Mouse (Mus musculus) MEL (cell line): ENCODE data around the gene Mad2l1bp. TPM values are rescaled to one million over a fixed set of nuclear protein-coding genes. Genes with fewer than 3 reads are reported as not detected.

Experiments used
- DNase-seq: peaks from one replicate; pipeline ENCODE4 v3.0.0; 2011; ENCODE audit warnings: low read depth, low spot score
- H3K27ac ChIP-seq: 2 replicates; pipeline ENCODE4 v1.5.1; 2012; ENCODE audit warnings: low read depth, mild to moderate bottlenecking, control low read depth, low read length, moderate library complexity; ENCODE audit not compliant: control insufficient read depth
- H3K27me3 ChIP-seq, 2 experiments: fragments of 150-350 bp in 1 of 2; sonication (generic) in 1 of 2; 2 replicates each; pipeline ENCODE4 v1.6.1; 2012; ENCODE audit warnings: low read length in 2 of 2, mild to moderate bottlenecking in 2 of 2, improper control_type of control experiment in 1 of 2, moderate library complexity in 1 of 2; ENCODE audit not compliant: insufficient read depth in 2 of 2, control insufficient read depth in 1 of 2
- H3K36me3 ChIP-seq, 2 experiments: 2 replicates each; pipeline ENCODE4 v1.6.1; 2012 to 2014; ENCODE audit warnings: low read length in 2 of 2, improper control_type of control experiment in 1 of 2, inconsistent platforms in 1 of 2, mild to moderate bottlenecking in 1 of 2; ENCODE audit not compliant: insufficient read depth in 2 of 2, control insufficient read depth in 1 of 2
- H3K4me1 ChIP-seq, 2 experiments: fragments of 150-350 bp in 1 of 2; sonication (generic) in 1 of 2; 2 replicates each; pipeline ENCODE4 v1.6.1; 2012; ENCODE audit warnings: low read length in 2 of 2, improper control_type of control experiment in 1 of 2, mild to moderate bottlenecking in 1 of 2; ENCODE audit not compliant: insufficient read depth in 2 of 2, control insufficient read depth in 1 of 2
- H3K4me3 ChIP-seq, 2 experiments: fragments of 150-350 bp in 1 of 2; sonication (generic) in 1 of 2; 2 replicates each; pipeline ENCODE4 v1.5.1; 2012; ENCODE audit warnings: low read depth in 2 of 2, low read length in 2 of 2, mild to moderate bottlenecking in 2 of 2, moderate library complexity in 2 of 2, control low read depth in 1 of 2, improper control_type of control experiment in 1 of 2; ENCODE audit not compliant: control insufficient read depth in 1 of 2, insufficient read depth in 1 of 2
- H3K79me2 ChIP-seq: 2 replicates; pipeline ENCODE4 v1.6.1; 2012; ENCODE audit warnings: mild to moderate bottlenecking, low read length, moderate library complexity; ENCODE audit not compliant: control insufficient read depth, poor library complexity, insufficient read depth
- H3K9ac ChIP-seq: 2 replicates; pipeline ENCODE4 v1.6.1; 2012; ENCODE audit warnings: low read depth, mild to moderate bottlenecking, control low read depth, low read length, moderate library complexity; ENCODE audit not compliant: control insufficient read depth, poor library complexity, severe bottlenecking
- H3K9me3 ChIP-seq: fragments of 150-350 bp; sonication (generic); replicated peaks from 2 replicates; pipeline ENCODE4 v1.6.1; 2012; ENCODE audit warnings: mild to moderate bottlenecking, low read length, improper control_type of control experiment, moderate library complexity; ENCODE audit not compliant: insufficient read depth
- CHD2 ChIP-seq: IDR thresholded peaks from 2 replicates; pipeline ENCODE4 v1.6.1; 2011; ENCODE audit warnings: low read length, improper control_type of control experiment
- CTCF ChIP-seq, 3 experiments: IDR thresholded peaks in 2 of 3; conservative IDR thresholded peaks in 1 of 3; 2 replicates each; pipeline ENCODE4 v1.5.1; 2011 to 2012; ENCODE audit warnings: low read length in 3 of 3, low read depth in 2 of 3, mild to moderate bottlenecking in 2 of 3, improper control_type of control experiment in 1 of 3, inconsistent platforms in 1 of 3, mixed read lengths in 1 of 3, moderate library complexity in 1 of 3; ENCODE audit not compliant: control insufficient read depth in 1 of 3, insufficient read depth in 1 of 3, poor library complexity in 1 of 3, severe bottlenecking in 1 of 3
- EP300 ChIP-seq, 2 experiments: IDR thresholded peaks; 2 replicates each; pipeline ENCODE4 v1.6.1; 2011; ENCODE audit warnings: improper control_type of control experiment in 2 of 2, low read length in 2 of 2, low read depth in 1 of 2, mild to moderate bottlenecking in 1 of 2
- GABPA ChIP-seq: IDR thresholded peaks from 2 replicates; pipeline ENCODE4 v1.6.1; 2012; ENCODE audit warnings: low read depth, mild to moderate bottlenecking, inconsistent platforms, low read length, improper control_type of control experiment, moderate library complexity
- GATA1 ChIP-seq: IDR thresholded peaks from 2 replicates; pipeline ENCODE4 v1.6.1; 2011; ENCODE audit warnings: low read depth, low read length, improper control_type of control experiment
- JUND ChIP-seq: IDR thresholded peaks from 2 replicates; pipeline ENCODE4 v1.6.1; 2011; ENCODE audit warnings: low read depth, mild to moderate bottlenecking, improper control_type of control experiment, low read length
- KAT2A ChIP-seq: conservative IDR thresholded peaks from 2 replicates; pipeline ENCODE4 v1.6.1; 2012; ENCODE audit warnings: low read depth, low read length, improper control_type of control experiment, inconsistent platforms
- MEF2A ChIP-seq: IDR thresholded peaks from 2 replicates; pipeline ENCODE4 v1.6.1; 2014; ENCODE audit warnings: low read depth, mild to moderate bottlenecking, inconsistent platforms, low read length, improper control_type of control experiment; ENCODE audit not compliant: poor library complexity, insufficient replicate concordance, severe bottlenecking; ENCODE audit errors: extremely low read depth
- MXI1 ChIP-seq: IDR thresholded peaks from 2 replicates; pipeline ENCODE4 v1.6.1; 2011; ENCODE audit warnings: mild to moderate bottlenecking, low read depth, low read length, improper control_type of control experiment
- MYC ChIP-seq: IDR thresholded peaks from 2 replicates; pipeline ENCODE4 v1.6.1; 2011; ENCODE audit warnings: low read depth, mild to moderate bottlenecking, low read length, improper control_type of control experiment, moderate library complexity
- NELFE ChIP-seq: IDR thresholded peaks from 2 replicates; pipeline ENCODE4 v1.6.1; 2011; ENCODE audit warnings: low read depth, low read length, improper control_type of control experiment
- NRF1 ChIP-seq: IDR thresholded peaks from 2 replicates; pipeline ENCODE4 v1.6.1; 2014; ENCODE audit warnings: low read depth, mild to moderate bottlenecking, inconsistent platforms, low read length, improper control_type of control experiment, moderate library complexity; ENCODE audit not compliant: poor library complexity, insufficient read depth, severe bottlenecking
- RAD21 ChIP-seq: IDR thresholded peaks from 2 replicates; pipeline ENCODE4 v1.6.1; 2011; ENCODE audit warnings: mild to moderate bottlenecking, low read depth, low read length, improper control_type of control experiment
- SIN3A ChIP-seq: IDR thresholded peaks from 2 replicates; pipeline ENCODE4 v1.6.1; 2012; ENCODE audit warnings: low read length, improper control_type of control experiment, inconsistent platforms
- SMC3 ChIP-seq: IDR thresholded peaks from 2 replicates; pipeline ENCODE4 v1.6.1; 2011; ENCODE audit warnings: low read depth, low read length, improper control_type of control experiment
- TAL1 ChIP-seq: IDR thresholded peaks from 2 replicates; pipeline ENCODE4 v1.6.1; 2012; ENCODE audit warnings: mild to moderate bottlenecking, inconsistent platforms, low read length, moderate library complexity, mixed read lengths
- TBP ChIP-seq: IDR thresholded peaks from 2 replicates; pipeline ENCODE4 v1.8.0; 2011; ENCODE audit warnings: low read depth, low read length, improper control_type of control experiment
- TCF12 ChIP-seq: IDR thresholded peaks from 2 replicates; pipeline ENCODE4 v1.6.1; 2014; ENCODE audit warnings: low read depth, mild to moderate bottlenecking, inconsistent platforms, low read length, improper control_type of control experiment, moderate library complexity
- polyA plus RNA-seq, 2 experiments: library from polyadenylated mRNA; stranded (reverse) in 1 of 2; unstranded in 1 of 2; fragments of >175 nt in 1 of 2; fragments of >200 nt in 1 of 2; gene quantifications; 2 replicates each; pipeline versions ENCODE4 v1.2.1 to v1.2.4; 2012; ENCODE audit warnings: low replicate concordance in 2 of 2, low read depth in 1 of 2; ENCODE audit not compliant: insufficient read length in 2 of 2, insufficient read depth in 1 of 2, missing spikeins in 1 of 2
- total RNA-seq: library from RNA; depleted of rRNA; stranded (reverse); fragments of 300-350 nt; gene quantifications from 2 replicates; pipeline ENCODE4 v1.2.3, GENCODE M21; 2012

Mad2l1bp gene
- total and polyA plus RNA-seq, 3 experiments: 14.1 to 23.1 TPM; not detected in 1

GRCm38 (mm10) chr17:46117623-46118422 is 35.5 kb downstream of the Mad2l1bp start:
- peaks cover under 1 to 6% of the 10 kb centered on the region in 2 experiments; a peak in 3 of 4 replicates for H3K36me3 ChIP-seq
- H3K9ac ChIP-seq: no peak overlapping the region
- no peaks in the 10 kb centered on the region for H3K4me1 ChIP-seq
- H3K79me2 ChIP-seq: peaks cover 18% of the 10 kb centered on the region
- TF ChIP-seq GABPA (no peak), EP300 (IDR thresholded peaks at IDR 0.05; ENCODE audit: low read depth in 1 of 2, low read length in 2 of 2) (no peak), CTCF (IDR thresholded peaks at IDR 0.05 in 2 of 3, conservative IDR thresholded peaks at IDR 0.05 in 1 of 3; ENCODE audit: control insufficient read depth in 1 of 3, insufficient read depth in 1 of 3, low read depth in 2 of 3, low read length in 3 of 3, poor library complexity in 1 of 3, severe bottlenecking in 1 of 3) (no peak), NELFE (no peak), MXI1 (no peak), CHD2 (no peak), SMC3 (no peak), GATA1 (no peak), RAD21 (no peak), KAT2A (no peak), TCF12 (no peak), TAL1 (no peak), SIN3A (no peak)
- H3K27me3 ChIP-seq: no peaks in the 10 kb centered on the region
- no peak overlapping the region for H3K4me3 ChIP-seq
- H3K9me3 ChIP-seq: no peaks in the 10 kb centered on the region
- no peak overlapping the region for H3K27ac ChIP-seq
- DNase-seq: no peak

- TF ChIP-seq CHD2 (no peak), KAT2A (no peak), NELFE (no peak), GATA1 (no peak), TBP (no peak), SIN3A (no peak), NRF1 (no peak), JUND (no peak), MEF2A (no peak), MYC (no peak), GABPA (no peak), TCF12 (no peak)
- Histone ChIP-seq H3K36me3 (peaks cover 3 to 4% of the 10 kb centered on the region in 2 experiments), H3K4me1 (peaks cover 0 to 6% of the 10 kb centered on the region in 2 experiments; a peak in 1 of 4 replicates), H3K79me2 (peaks cover 24% of the 10 kb centered on the region), H3K9me3 (no peaks in the 10 kb centered on the region), H3K27me3 (no peaks in the 10 kb centered on the region), H3K4me3 (no peak overlapping the region), H3K9ac (peak overlapping the region; percentile 8; the same call in 1 of the 2 replicates), H3K27ac (no peak overlapping the region)
- DNase-seq: no peak
Observed at GRCm38 (mm10) chr17:46116881-46117280, 36.5 kb downstream of the Mad2l1bp start.
